Mouse (Mus musculus): Measurements from ENCODE around the gene Atpif1. TPM values are rescaled to one million over a fixed set of nuclear protein-coding genes. Genes with fewer than 3 reads are reported as not detected.

Atpif1 gene
- polyA plus RNA-seq, 1 experiment from 2014 or later, result 719 TPM

DNA sequence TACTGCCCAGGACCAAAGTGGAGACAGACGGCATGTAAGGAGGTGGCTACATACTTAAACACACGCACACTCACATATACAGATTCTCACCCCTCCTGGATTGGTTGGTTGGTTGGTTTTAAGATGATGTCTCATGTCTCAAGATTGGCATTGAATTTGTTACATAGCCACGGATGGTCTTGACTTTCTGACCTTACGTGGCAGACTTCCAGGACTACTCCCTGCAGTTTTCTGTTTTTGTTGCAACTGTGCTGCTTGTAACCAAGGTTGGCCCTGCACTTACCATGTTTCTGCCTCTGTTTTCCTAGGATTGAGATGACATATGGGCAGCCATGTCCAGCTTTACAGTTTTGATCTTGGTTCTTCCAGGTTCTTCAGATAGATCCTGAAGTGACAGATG, 8.0 kb upstream of the Atpif1 start:
- H3K36me3 ChIP-seq (ENCODE audit: inconsistent target), result peaks cover 45% of the 10 kb centered on the region
- H3K79me2 ChIP-seq (ENCODE audit: inconsistent target), result peaks cover 87% of the 10 kb centered on the region
- 100% methylated on average over 3 of the region's 4 CpGs for WGBS (ENCODE audit: missing documents)
- H3K27ac ChIP-seq, result no peak overlapping the region
- no peak overlapping the region for H3K4me3 ChIP-seq (ENCODE audit: inconsistent target)

DNA sequence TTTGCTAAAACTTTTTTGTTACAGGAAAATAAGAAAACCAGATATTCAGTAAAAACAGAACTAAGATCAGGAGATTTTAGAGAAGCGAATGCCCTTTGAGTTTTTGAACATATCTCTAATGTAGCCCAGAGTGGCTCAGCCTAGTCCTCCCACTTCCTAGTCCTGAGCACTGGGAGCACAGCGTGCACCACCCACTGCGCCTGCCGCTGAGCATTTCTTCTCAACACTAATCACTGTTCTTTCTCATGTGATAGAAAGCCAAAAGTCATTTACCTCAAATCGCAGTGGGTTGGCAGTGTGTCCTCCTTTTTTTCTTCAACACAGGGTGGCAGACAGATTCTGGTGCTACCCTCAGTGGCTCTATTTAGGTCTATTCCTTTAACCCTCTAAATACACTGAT, 6.0 kb upstream of the Atpif1 start:
- H3K79me2 ChIP-seq (ENCODE audit: inconsistent target), result peaks cover 92% of the 10 kb centered on the region
- no peak overlapping the region for H3K27ac ChIP-seq
- WGBS (ENCODE audit: missing documents), result 93% methylated on average over 5 of the region's 5 CpGs
- peaks cover 32% of the 10 kb centered on the region for H3K36me3 ChIP-seq (ENCODE audit: inconsistent target)
- H3K4me3 ChIP-seq (ENCODE audit: inconsistent target), result no peak overlapping the region

DNA sequence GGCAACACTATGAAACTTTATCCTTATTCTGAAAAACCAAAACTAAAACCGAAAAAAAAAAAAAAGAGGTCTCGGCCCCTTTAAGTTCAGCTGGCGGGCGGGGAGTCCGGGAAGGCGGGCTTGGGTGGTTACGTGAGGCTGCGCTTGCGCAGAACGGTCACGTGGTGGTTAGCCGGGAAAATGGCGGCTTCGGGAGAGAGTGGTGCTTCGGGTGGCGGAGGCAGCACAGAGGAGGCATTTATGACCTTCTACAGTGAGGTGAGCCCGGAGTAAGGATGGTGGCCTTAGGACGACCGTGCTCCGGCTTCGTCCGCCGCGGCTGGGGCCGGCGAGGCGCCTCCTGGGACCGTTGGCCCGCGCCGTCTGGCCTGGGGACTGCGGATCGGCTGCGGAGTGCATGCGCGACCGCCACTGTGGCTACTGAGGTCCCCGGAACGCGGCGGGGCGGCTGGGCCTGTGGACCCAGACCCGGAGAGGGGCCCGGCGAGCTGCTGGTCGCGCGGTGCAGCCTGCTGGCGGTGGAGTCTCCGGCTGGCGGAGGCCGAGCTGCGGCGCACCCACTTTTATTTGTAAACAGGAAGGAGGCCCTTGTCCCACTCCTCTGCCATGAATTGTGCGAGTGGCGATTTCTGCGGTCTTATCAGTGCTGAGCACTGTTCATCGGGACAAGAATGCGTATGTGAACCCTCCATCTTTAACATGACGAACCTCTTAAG, 2.1 kb upstream of the Atpif1 start, which contains the start of gene Dnajc8:
TSS of gene Dnajc8 (plus strand) at position 145 of the 716 bp plus-strand sequence.
- under 1% methylated on average over 59 of the region's 60 CpGs for WGBS (ENCODE audit: missing documents)
- H3K36me3 ChIP-seq (ENCODE audit: inconsistent target), result 0 out of 2 replicates have a peak, but pooled peaks cover 5% of the 10 kb centered on the region
- H3K27ac ChIP-seq, result peak within 1 kb of the TSS; percentile 62
- H3K4me3 ChIP-seq (ENCODE audit: inconsistent target), result peak within 1 kb of the TSS; percentile 92
- peaks cover 85% of the 10 kb centered on the region for H3K79me2 ChIP-seq (ENCODE audit: inconsistent target)

DNA sequence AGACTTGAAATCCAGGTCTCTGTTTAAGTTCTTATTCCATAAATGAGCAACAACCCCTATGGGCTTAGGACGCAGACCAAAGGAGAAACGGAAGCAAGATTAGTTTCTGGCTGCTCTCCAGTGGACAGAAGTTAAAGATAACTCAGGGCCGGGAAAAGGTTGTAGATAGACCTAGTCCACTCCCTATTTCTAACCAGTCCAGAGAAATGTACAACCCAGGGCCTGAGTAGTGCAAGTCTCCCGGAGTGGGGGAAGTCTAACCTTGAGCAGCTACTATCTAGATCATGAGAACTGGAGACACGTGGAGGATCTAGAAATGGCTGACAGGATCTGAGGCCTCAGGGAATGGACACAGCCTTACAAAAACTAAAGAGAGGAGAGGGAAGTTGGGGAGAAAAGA, 963 bp downstream of the Atpif1 start:
- H3K4me3 ChIP-seq (ENCODE audit: inconsistent target), result peak overlapping the region; percentile 65
- peak overlapping the region; percentile 64 for H3K27ac ChIP-seq
- H3K79me2 ChIP-seq (ENCODE audit: inconsistent target), result peaks cover 54% of the 10 kb centered on the region
- 2% methylated on average over 5 of the region's 5 CpGs for WGBS (ENCODE audit: missing documents)
- no peaks in the 10 kb centered on the region for H3K36me3 ChIP-seq (ENCODE audit: inconsistent target)

DNA sequence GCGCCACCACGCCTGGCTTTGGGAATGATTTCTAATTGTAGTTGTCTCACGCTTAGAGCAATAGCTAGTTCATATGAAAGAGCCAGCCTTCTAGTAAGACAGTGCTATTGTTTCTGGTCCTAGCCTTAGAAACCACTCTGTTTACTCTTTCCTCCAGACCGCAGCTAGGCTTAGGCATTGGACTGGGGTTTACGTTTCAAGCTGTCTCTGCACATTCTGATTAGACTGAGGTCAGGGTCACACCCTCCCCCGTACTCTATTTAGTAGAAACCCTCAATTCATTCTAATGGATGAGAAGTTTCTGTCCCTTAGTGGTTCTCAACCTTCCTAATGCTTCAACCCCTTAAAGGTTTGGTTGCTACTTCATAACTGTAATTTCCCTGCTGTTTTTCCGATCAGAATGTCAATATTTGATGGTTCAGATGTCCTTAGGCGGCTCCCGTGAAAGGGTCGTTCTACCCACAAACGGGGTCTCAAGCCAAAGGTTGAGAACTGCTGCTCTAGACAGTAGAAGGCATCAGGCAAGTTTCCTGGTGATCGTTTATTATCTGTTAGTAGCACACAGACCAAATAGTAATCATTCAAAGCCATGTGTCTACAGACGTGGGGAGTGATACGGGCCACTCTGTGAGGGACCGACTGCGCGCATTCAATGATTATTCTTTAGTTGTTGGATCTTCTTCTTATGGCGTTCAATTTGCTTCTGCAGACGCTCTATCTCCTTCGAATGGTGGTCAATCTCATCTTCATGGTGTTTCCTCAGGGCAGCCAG, 3.2 kb downstream of the Atpif1 start:
- 91% methylated on average over 19 of the region's 20 CpGs for WGBS (ENCODE audit: missing documents)
- H3K36me3 ChIP-seq (ENCODE audit: inconsistent target), result no peaks in the 10 kb centered on the region
- peaks cover 32% of the 10 kb centered on the region for H3K79me2 ChIP-seq (ENCODE audit: inconsistent target)
- no peak overlapping the region for H3K4me3 ChIP-seq (ENCODE audit: inconsistent target)
- H3K27ac ChIP-seq, result peak overlapping the region; percentile 66

DNA sequence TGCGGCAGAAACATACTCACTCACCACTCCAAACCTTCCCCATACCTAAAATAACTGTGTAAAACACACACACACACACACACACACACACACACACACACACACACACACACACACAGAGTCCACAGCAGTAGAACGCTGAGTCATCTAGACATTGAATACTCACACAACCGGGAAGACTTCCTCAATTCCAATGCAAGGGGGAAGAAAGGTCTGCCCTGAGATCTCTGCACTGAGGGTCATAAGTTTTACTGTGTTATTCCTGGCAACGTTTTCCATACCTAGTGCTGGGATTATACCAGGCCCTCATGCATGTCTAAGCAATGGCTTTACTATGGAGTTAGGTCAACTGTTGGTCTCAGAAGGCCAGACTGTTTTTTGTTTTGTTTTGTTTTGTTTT, 4.1 kb downstream of the Atpif1 start:
- H3K4me3 ChIP-seq (ENCODE audit: inconsistent target), result no peak overlapping the region
- WGBS (ENCODE audit: missing documents), result 5% methylated on average over 4 of the region's 4 CpGs
- peak overlapping the region; percentile 66 for H3K27ac ChIP-seq
- H3K36me3 ChIP-seq (ENCODE audit: inconsistent target), result no peaks in the 10 kb centered on the region
- peaks cover 26% of the 10 kb centered on the region for H3K79me2 ChIP-seq (ENCODE audit: inconsistent target)

DNA sequence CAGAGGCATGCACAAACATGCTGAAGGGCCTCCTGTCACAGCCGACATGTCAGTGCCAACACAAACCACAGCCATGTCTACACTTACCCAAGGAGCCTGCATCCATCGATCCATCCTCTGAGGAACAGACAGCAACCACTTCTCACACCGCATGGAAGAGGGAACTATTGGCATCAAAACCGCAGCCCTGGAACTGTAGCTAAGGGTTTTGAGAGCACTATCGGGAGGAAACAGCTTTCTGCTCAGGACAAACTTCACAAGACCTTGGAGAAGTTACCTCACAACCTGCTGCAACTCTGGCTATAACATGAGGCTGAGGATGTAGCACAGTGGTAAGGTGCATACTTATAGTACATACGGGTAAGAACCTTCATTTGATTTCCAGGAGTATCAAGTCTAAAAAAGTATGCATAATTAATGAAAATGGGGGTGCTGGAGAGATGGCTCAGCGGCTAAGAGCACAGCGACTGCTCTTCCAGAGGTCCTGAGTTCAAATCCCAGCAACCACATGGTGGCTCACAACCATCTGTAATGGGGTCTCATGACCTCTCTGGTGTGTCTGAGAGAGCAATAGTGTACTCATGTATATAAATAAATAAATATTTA, 5.4 kb downstream of the Atpif1 start:
- no peak overlapping the region for H3K4me3 ChIP-seq (ENCODE audit: inconsistent target)
- peaks cover 23% of the 10 kb centered on the region for H3K79me2 ChIP-seq (ENCODE audit: inconsistent target)
- H3K27ac ChIP-seq, result no peak overlapping the region
- H3K36me3 ChIP-seq (ENCODE audit: inconsistent target), result no peaks in the 10 kb centered on the region
- WGBS (ENCODE audit: missing documents), result 46% methylated on average over 8 of the region's 8 CpGs

DNA sequence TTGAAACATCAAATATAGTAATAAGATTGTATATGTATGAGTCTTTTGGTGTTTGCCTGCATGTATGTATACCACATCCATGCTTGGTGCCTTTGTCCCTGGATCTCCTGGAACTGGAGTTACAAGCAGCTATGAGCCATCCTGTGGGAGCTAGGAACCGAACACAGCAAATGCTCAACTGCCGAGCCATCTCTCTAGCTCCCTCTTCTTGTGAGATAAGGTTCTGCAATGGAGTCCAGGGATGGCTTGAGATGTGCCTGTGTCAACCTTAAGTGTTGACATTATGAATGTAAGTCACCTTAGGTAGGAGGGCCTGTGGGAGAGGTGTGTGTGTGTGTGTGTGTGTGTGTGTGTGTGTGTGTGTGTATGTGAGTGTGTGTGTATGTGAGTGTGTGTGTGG, 6.8 kb downstream of the Atpif1 start:
- H3K79me2 ChIP-seq (ENCODE audit: inconsistent target), result peaks cover 9% of the 10 kb centered on the region
- no peaks in the 10 kb centered on the region for H3K36me3 ChIP-seq (ENCODE audit: inconsistent target)
- H3K4me3 ChIP-seq (ENCODE audit: inconsistent target), result no peak overlapping the region
- H3K27ac ChIP-seq, result no peak overlapping the region
- WGBS (ENCODE audit: missing documents), result 74% methylated on average over 2 of the region's 2 CpGs

DNA sequence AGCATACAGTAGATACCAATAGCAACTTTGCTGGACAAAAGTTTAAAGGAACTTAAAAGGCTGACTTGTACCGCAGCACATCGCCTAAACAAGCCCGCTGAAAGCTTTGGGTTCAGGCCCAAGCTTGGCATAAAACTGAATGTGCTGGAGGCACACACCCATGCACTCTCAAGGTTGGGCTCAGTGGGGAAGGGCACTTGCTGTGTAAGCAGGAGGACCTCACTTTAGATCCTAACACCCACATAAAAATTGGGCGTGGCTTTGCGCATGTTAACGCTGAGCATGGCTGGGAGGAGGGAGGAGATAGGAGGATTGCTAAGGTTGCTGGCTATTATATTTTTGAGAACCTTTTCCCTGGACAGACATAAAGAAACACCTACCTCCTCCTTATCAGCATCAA, 8.7 kb downstream of the Atpif1 start:
- 87% methylated on average over 6 of the region's 6 CpGs for WGBS (ENCODE audit: missing documents)
- no peaks in the 10 kb centered on the region for H3K79me2 ChIP-seq (ENCODE audit: inconsistent target)
- H3K36me3 ChIP-seq (ENCODE audit: inconsistent target), result no peaks in the 10 kb centered on the region
- H3K4me3 ChIP-seq (ENCODE audit: inconsistent target), result no peak overlapping the region
- no peak overlapping the region for H3K27ac ChIP-seq

DNA sequence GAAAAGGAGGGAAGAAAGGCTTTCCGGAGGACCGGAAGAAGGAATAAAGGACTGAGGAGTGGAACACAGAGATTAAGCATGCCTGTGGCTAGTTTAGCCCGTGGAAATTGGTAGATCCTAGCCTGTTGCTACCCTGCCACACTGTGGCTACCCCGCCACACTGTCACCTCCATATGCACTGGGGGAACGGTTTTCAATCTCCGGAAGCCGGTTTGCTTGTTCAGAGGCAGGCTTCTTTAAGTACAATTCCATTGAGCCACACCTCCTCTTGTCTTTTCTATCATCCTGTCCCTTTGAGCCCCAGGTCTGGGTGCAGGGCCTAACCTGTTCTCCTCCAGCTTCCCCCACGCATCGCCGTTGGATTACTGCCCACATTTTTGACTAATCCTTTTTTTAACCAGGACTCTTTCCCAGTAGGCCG, 9.1 kb downstream of the Atpif1 start:
- H3K27ac ChIP-seq, result no peak overlapping the region
- 71% methylated on average over 11 of the region's 11 CpGs for WGBS (ENCODE audit: missing documents)

DNA sequence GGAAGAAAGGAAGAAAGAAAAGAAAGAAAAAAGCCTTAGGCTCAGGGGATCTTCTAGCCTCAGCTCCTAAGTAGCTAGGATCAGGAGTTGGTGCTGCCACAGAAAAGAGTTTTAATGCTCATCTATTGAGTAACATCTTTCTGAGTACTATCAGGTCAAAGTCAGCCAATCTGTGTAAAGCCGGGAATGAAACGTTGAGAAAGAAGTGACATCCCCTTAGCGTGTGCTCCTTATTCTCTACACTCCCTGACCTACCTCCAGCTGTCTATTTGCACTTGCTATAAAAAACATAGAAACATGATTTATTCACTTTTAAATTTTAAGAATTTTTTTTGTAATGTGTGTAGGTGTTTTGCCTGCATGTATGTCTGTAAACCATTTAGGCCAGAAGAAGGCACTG, 14.3 kb downstream of the Atpif1 start:
- Histone ChIP-seq H3K36me3 (ENCODE audit: inconsistent target) (no peaks in the 10 kb centered on the region), H3K4me3 (ENCODE audit: inconsistent target) (no peak overlapping the region), H3K79me2 (ENCODE audit: inconsistent target) (no peaks in the 10 kb centered on the region), H3K27ac (no peak overlapping the region)
- 91% methylated on average over 3 of the region's 3 CpGs for WGBS (ENCODE audit: missing documents)

More for the DNA sequence above, 9.1 kb downstream of the Atpif1 start:
- Histone ChIP-seq H3K79me2 (ENCODE audit: inconsistent target) (no peaks in the 10 kb centered on the region), H3K36me3 (ENCODE audit: inconsistent target) (no peaks in the 10 kb centered on the region), H3K4me3 (ENCODE audit: inconsistent target) (no peak overlapping the region)

DNA sequence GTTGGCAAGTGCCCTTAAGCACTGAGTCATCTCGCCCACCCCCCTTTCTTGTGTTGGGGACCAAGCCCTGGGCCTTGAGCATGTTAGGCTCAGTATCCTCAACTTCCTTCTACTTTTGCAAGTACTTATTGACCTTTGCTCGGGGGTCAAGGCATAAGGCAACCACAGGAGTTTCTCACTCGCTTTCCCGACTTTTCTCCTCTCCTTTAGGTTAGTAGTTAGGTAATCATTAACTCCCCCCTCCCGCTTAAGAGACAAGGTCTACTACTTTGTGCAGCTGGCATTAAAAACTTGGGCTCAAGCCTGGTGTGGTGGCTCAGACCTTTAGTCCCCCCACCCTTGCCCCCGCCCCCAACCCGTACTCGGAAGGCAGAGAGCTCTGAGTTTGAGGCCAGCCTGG, 15.4 kb downstream of the Atpif1 start:
- no peaks in the 10 kb centered on the region for H3K79me2 ChIP-seq (ENCODE audit: inconsistent target)
- WGBS (ENCODE audit: missing documents), result 77% methylated on average over 3 of the region's 8 CpGs
- H3K27ac ChIP-seq, result no peak overlapping the region
- no peak overlapping the region for H3K4me3 ChIP-seq (ENCODE audit: inconsistent target)
- H3K36me3 ChIP-seq (ENCODE audit: inconsistent target), result no peaks in the 10 kb centered on the region

DNA sequence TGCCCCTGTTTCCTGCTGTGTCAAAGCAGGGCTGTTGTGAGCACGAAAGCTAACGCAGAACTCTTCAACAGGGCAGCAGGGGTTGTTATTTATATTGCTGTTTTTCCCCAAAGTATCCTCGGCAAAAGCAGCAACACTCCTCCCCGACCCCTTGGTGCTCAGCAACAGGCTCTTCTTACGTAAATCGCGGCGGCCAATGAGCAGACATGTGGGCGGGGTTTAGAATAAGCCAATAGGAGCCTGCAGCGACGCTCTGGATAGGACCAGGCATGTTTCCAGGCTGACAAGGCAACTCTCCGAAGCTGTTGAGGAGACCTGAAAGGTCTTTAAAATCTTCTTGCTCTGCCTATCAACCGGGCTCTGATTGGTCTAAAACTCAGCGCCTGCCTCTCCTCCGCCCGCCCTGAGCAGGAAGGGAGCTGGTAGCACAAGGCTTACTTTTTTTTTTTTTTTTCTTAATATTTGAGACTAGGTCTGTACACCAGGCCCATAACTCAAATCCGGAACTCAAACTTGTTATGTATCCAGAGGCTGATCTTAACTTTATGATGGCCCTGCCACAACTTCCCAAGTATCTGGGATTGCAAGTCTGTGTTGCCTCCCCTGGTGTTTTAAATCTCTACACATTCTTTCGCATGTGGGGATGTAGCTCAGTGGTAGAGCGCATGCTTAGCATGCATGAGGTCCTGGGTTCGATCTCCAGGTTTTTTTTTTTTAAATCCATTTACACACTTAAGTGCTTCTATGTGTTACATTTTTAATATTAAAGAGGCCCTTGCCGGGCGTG, 17.9 kb downstream of the Atpif1 start:
- Histone ChIP-seq H3K36me3 (ENCODE audit: inconsistent target) (no peaks in the 10 kb centered on the region), H3K27ac (peak overlapping the region; percentile 84), H3K4me3 (ENCODE audit: inconsistent target) (peak overlapping the region; percentile 46), H3K79me2 (ENCODE audit: inconsistent target) (no peaks in the 10 kb centered on the region)
- 13% methylated on average over 20 of the region's 22 CpGs for WGBS (ENCODE audit: missing documents)

DNA sequence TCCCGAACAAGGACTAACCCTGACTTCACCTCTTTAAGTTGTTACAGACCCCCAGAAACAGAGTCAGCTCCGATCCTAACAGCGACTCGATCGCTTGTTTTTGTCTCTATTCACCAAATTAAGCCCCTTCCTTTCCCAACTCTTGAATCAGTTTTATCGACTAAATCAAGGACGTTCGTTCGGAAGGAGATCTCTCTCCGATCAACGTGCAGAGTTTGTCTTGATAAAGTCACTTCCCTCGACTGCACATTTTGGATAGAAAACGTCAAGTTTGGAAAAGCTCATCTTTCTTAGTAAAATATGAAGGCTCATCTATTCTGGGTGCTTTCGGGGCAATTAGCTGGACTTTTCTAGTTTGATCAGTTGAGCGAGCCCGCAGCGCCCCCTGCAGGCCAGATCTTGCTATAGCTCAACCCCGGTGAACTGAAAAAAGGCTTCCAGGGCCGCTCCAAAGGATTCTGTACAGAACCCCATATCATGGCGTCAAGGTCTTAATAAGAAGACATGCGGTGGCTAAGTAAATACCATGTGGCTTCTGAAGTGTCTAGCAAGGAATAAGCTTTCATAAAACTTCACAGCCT, 18.8 kb downstream of the Atpif1 start:
- Histone ChIP-seq H3K36me3 (ENCODE audit: inconsistent target) (no peaks in the 10 kb centered on the region), H3K4me3 (ENCODE audit: inconsistent target) (peak overlapping the region; percentile 46)
- WGBS (ENCODE audit: missing documents), result 3% methylated on average over 21 of the region's 21 CpGs

More for the DNA sequence above, 18.8 kb downstream of the Atpif1 start:
- peaks cover 3% of the 10 kb centered on the region for H3K79me2 ChIP-seq (ENCODE audit: inconsistent target)
- peak overlapping the region; percentile 84 for H3K27ac ChIP-seq
